Mouse (Mus musculus) G1E (cell line): ENCODE results near the gene Pcbp2. TPM values are rescaled to one million over a fixed set of nuclear protein-coding genes. Genes with fewer than 3 reads are reported as not detected.

ENCODE experiments used
- ATAC-seq: 2 replicates; pipeline ENCODE4 v1.8.0; 2016; ENCODE audit warnings: mild to moderate bottlenecking; ENCODE audit not compliant: insufficient number of reproducible peaks, poor library complexity, low FRiP score, severe bottlenecking; ENCODE audit errors: extremely low read depth
- DNase-seq: peaks from one replicate; pipeline ENCODE4 v3.0.0; 2012; ENCODE audit warnings: low spot score
- H3K27me3 ChIP-seq: 2 replicates; pipeline ENCODE4 v1.6.1; 2012; ENCODE audit warnings: mild to moderate bottlenecking, low read length, inconsistent platforms; ENCODE audit not compliant: insufficient read depth
- H3K36me3 ChIP-seq: replicated peaks from 2 replicates; pipeline ENCODE3; 2012; ENCODE audit warnings: mild to moderate bottlenecking, inconsistent platforms
- H3K4me1 ChIP-seq: 2 replicates; pipeline ENCODE4 v1.6.1; 2012; ENCODE audit warnings: low read depth, low read length, inconsistent platforms, mixed read lengths; ENCODE audit not compliant: insufficient read depth
- H3K4me3 ChIP-seq: 2 replicates; pipeline ENCODE4 v1.5.1; 2012; ENCODE audit warnings: low read depth, mild to moderate bottlenecking, inconsistent platforms, low read length, moderate library complexity, mixed read lengths
- H3K9me3 ChIP-seq: replicated peaks from 2 replicates; pipeline ENCODE4 v1.6.1; 2012; ENCODE audit warnings: inconsistent platforms
- CTCF ChIP-seq: IDR thresholded peaks from 2 replicates; pipeline ENCODE4 v1.5.1; 2012; ENCODE audit warnings: low read depth, low read length, inconsistent platforms, mixed read lengths
- GATA1 ChIP-seq: IDR thresholded peaks from 2 replicates; pipeline ENCODE4 v1.6.1; 2012; ENCODE audit warnings: borderline replicate concordance, low read length, inconsistent platforms, mixed read lengths
- GATA2 ChIP-seq: IDR thresholded peaks from 2 replicates; pipeline ENCODE4 v1.6.1; 2012; ENCODE audit warnings: low read depth, low read length, inconsistent platforms, borderline replicate concordance
- POLR2AphosphoS5 ChIP-seq: IDR thresholded peaks from 2 replicates; pipeline ENCODE4 v1.6.1; 2012; ENCODE audit warnings: low read depth, low read length, inconsistent platforms; ENCODE audit not compliant: insufficient replicate concordance
- TAL1 ChIP-seq: conservative IDR thresholded peaks from 2 replicates; pipeline ENCODE4 v1.6.1; 2012; ENCODE audit warnings: low read depth, low read length, inconsistent platforms, mixed read lengths
- polyA plus RNA-seq: library from polyadenylated mRNA; stranded (reverse); fragments of >175 nt; gene quantifications from 2 replicates; pipeline ENCODE4 v1.2.3, GENCODE M21; 2012
- total RNA-seq, 2 experiments: library from RNA; stranded (forward) in 1 of 2; stranded (reverse) in 1 of 2; fragments of 200-1000 nt in 1 of 2; fragments of >200 nt in 1 of 2; fragmentation: Nextera tagmentation in 1 of 2; gene quantifications; 2 replicates each; pipeline ENCODE4 v1.2.3; 2014 to 2017

Gene Pcbp2
- total and polyA plus RNA-seq, 3 experiments: 202 to 1,640 (median 876) TPM

GRCm38 (mm10) chr15:102513004-102513403, 42.7 kb downstream of the Pcbp2 start:
- H3K4me1 ChIP-seq: peaks cover 43% of the 10 kb centered on the region
- no peak for DNase-seq
- H3K27me3 ChIP-seq: peaks cover 36% of the 10 kb centered on the region
- H3K4me3 ChIP-seq: no peak overlapping the region
- H3K9me3 ChIP-seq: no peaks in the 10 kb centered on the region
- TF ChIP-seq GATA2 (no peak), POLR2AphosphoS5 (no peak), TAL1 (no peak)
- H3K36me3 ChIP-seq: no peaks in the 10 kb centered on the region
- no peak for ATAC-seq

- DNase-seq: no peak
- ATAC-seq: no peak
- Histone ChIP-seq H3K36me3 (peaks cover 7% of the 10 kb centered on the region), H3K9me3 (no peaks in the 10 kb centered on the region), H3K4me3 (no peak overlapping the region), H3K27me3 (peaks cover 33% of the 10 kb centered on the region), H3K4me1 (peaks cover 51% of the 10 kb centered on the region)
- TF ChIP-seq POLR2AphosphoS5 (no peak), GATA1 (no peak), CTCF (no peak), GATA2 (no peak), TAL1 (no peak)
Observed at GRCm38 (mm10) chr15:102515261-102515660, 44.9 kb downstream of the Pcbp2 start.

- H3K4me3 ChIP-seq: no peak overlapping the region
- DNase-seq: no peak
- H3K4me1 ChIP-seq: peaks cover 51% of the 10 kb centered on the region
- no peaks in the 10 kb centered on the region for H3K9me3 ChIP-seq
- no peak for ATAC-seq
- peaks cover 12% of the 10 kb centered on the region for H3K36me3 ChIP-seq
- TF ChIP-seq GATA1: no peak
- no peak for TF ChIP-seq GATA2
- no peak for TF ChIP-seq CTCF
- no peak for TF ChIP-seq TAL1
- no peak for TF ChIP-seq POLR2AphosphoS5
- peaks cover 27% of the 10 kb centered on the region for H3K27me3 ChIP-seq
Observed at GRCm38 (mm10) chr15:102515791-102516190, 45.5 kb downstream of the Pcbp2 start.

- H3K9me3 ChIP-seq: no peaks in the 10 kb centered on the region
- peaks cover 25% of the 10 kb centered on the region for H3K27me3 ChIP-seq
- peaks cover 17% of the 10 kb centered on the region for H3K36me3 ChIP-seq
- DNase-seq (no peak), ATAC-seq (no peak)
- peak overlapping the region; percentile 79 for H3K4me3 ChIP-seq
- TF ChIP-seq GATA2 (no peak), CTCF (no peak), GATA1 (no peak), POLR2AphosphoS5 (no peak), TAL1 (no peak)
- H3K4me1 ChIP-seq: peaks cover 52% of the 10 kb centered on the region
Observed at GRCm38 (mm10) chr15:102516293-102516692, 46.0 kb downstream of the Pcbp2 start.

- no peak for TF ChIP-seq CTCF
- TF ChIP-seq POLR2AphosphoS5: no peak
- Histone ChIP-seq H3K9me3 (no peaks in the 10 kb centered on the region), H3K4me3 (peak within 1 kb of the TSS; percentile 79), H3K36me3 (peaks cover 23% of the 10 kb centered on the region), H3K27me3 (peaks cover 20% of the 10 kb centered on the region), H3K4me1 (peaks cover 53% of the 10 kb centered on the region)
- peak; percentile 44 for DNase-seq
- no peak for ATAC-seq
Observed at GRCm38 (mm10) chr15:102516728-102517404, 46.5 kb downstream of the Pcbp2 start, which contains the start of gene Map3k12. Gene Map3k12, minus strand, starts transcription at chr15:102517064.

- Histone ChIP-seq H3K27me3 (peaks cover 12% of the 10 kb centered on the region), H3K9me3 (no peaks in the 10 kb centered on the region), H3K36me3 (peaks cover 30% of the 10 kb centered on the region), H3K4me3 (peak overlapping the region; percentile 79), H3K4me1 (peaks cover 53% of the 10 kb centered on the region)
- TF ChIP-seq CTCF: no peak
- TF ChIP-seq GATA2: no peak
- no peak for TF ChIP-seq GATA1
- TF ChIP-seq TAL1: no peak
- TF ChIP-seq POLR2AphosphoS5: no peak
- ATAC-seq (no peak), DNase-seq (no peak)
Observed at GRCm38 (mm10) chr15:102517631-102517975, 47.3 kb downstream of the Pcbp2 start.
